10 mouse cellular contexts compared by ENCODE assay signal in the genomic region with DNA sequence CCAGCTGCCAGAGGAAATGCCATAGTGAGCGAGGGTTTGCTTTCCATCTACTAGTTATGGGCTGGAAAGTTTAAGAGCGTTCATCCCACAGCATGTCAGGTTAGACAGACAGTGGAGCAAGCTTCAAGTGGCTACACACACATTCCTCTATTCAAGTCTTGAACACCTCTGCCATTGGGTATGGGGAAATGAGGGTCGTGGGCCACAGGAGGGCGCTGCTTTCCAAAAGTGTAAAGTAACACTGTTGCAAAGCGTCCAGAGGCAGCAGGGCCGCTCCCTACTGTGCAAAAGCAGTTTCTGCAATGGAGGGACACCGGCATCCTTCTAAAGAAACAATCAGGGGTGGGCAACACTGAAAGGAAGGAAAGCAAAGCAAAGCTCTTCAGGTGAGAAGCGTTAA.
DNase-seq lines count a peak whose midpoint lies in the region; ATAC-seq and TF ChIP-seq lines count a peak whose summit lies in the region.
"Had no signal": no experiment of that assay in that cellular context is flagged by ENCODE, and none has a peak within 500 bp of the region (broad histone marks: within the 10 kb centered on the region; RNA-seq: fewer than 3 reads in every experiment).

No protein-coding gene starts in this region.

- no peak overlapping the region for H3K27ac ChIP-seq in liver, embryonic 12.5 days
- H3K27ac ChIP-seq in bone marrow, adult 2 months (ENCODE audit: control insufficient read depth, insufficient read depth, low read depth, low read length, poor library complexity), result no peak overlapping the region
- H3K27ac ChIP-seq in small intestine, adult 2 months (ENCODE audit: insufficient read depth, low read depth, low read length), result no peak overlapping the region
- H3K27ac ChIP-seq: hindbrain, embryonic 15.5 days; macrophage had no signal

- TF ChIP-seq CTCF in bone marrow, adult 2 months (IDR thresholded peaks at IDR 0.05; ENCODE audit: control insufficient read depth, insufficient read depth, low read length), result peak; percentile 31; the same call in 1 of the 2 replicates
- peak; percentile 60; the same call in 1 of the 2 replicates for TF ChIP-seq CTCF in small intestine, adult 2 months (IDR thresholded peaks at IDR 0.05; ENCODE audit: extremely low read depth, insufficient read length, insufficient replicate concordance, low read depth, low read length)

- H3K9me3 ChIP-seq in liver, embryonic 12.5 days (replicated peaks), result no peaks in the 10 kb centered on the region
- H3K9me3 ChIP-seq: hindbrain, embryonic 15.5 days had no signal

- H3K4me1 ChIP-seq in liver, embryonic 12.5 days, result no peaks in the 10 kb centered on the region
- no peaks in the 10 kb centered on the region for H3K4me1 ChIP-seq in bone marrow, adult 2 months (ENCODE audit: control insufficient read depth, insufficient read depth, low read length)
- H3K4me1 ChIP-seq in small intestine, adult 2 months (ENCODE audit: control insufficient read depth, insufficient read depth, insufficient read length, low read length), result peaks cover 19% of the 10 kb centered on the region; the same call in 1 of the 2 replicates
- H3K4me1 ChIP-seq: hindbrain, embryonic 15.5 days had no signal

- no peaks in the 10 kb centered on the region for H3K27me3 ChIP-seq in liver, embryonic 12.5 days (replicated peaks)
- no peaks in the 10 kb centered on the region for H3K27me3 ChIP-seq in small intestine, adult 2 months (ENCODE audit: control insufficient read depth, insufficient read depth, low read length)
- H3K27me3 ChIP-seq: hindbrain, embryonic 15.5 days had no signal

- WGBS in liver, embryonic 12.5 days (ENCODE audit: insufficient replicate concordance), result 72% methylated on average over 8 of the region's 8 CpGs
- 80% methylated on average over 8 of the region's 8 CpGs for WGBS in bone marrow, adult 2 months
- WGBS in small intestine, adult 2 months, result 79% methylated on average over 8 of the region's 8 CpGs

- no peak overlapping the region for H3K4me3 ChIP-seq in liver, embryonic 12.5 days
- H3K4me3 ChIP-seq in bone marrow, adult 2 months (replicated peaks; ENCODE audit: control insufficient read depth, low read depth, low read length), result no peak overlapping the region
- no peak overlapping the region for H3K4me3 ChIP-seq in small intestine, adult 2 months (ENCODE audit: low read depth, low read length)
- H3K4me3 ChIP-seq: hindbrain, embryonic 15.5 days had no signal

- DNase-seq in cerebellum, adult 18-20 months, result peak; percentile 30 to 38
- DNase-seq in cerebellum, adult 9-11 months, result no peak
- peak; percentile 23 for DNase-seq in liver
- no peak for DNase-seq in layer of hippocampus, postnatal 14 days (ENCODE audit: low spot score in 2 of 2)

- H3K4me2 ChIP-seq in liver, embryonic 12.5 days, result no peak overlapping the region
- H3K4me2 ChIP-seq: hindbrain, embryonic 15.5 days had no signal

- no peak for ATAC-seq in liver, embryonic 12.5 days
- no peak for ATAC-seq in monocyte, adult 5-6 weeks (replicated peaks; ENCODE audit: insufficient number of reproducible peaks, low FRiP score, low TSS enrichment, poor library complexity, severe bottlenecking)

- TF ChIP-seq POLR2A in bone marrow, adult 2 months (IDR thresholded peaks at IDR 0.05; ENCODE audit: borderline replicate concordance, control insufficient read depth, low read depth, low read length), result no peak
- TF ChIP-seq POLR2A in small intestine, adult 2 months (IDR thresholded peaks at IDR 0.05; ENCODE audit: low read depth, low read length), result no peak

- peaks cover 56% of the 10 kb centered on the region for H3K36me3 ChIP-seq in liver, embryonic 12.5 days
- H3K36me3 ChIP-seq in small intestine, adult 2 months (ENCODE audit: control insufficient read depth, insufficient read depth, low read length), result peaks cover 10% of the 10 kb centered on the region

- H3K9ac ChIP-seq in liver, embryonic 12.5 days, result no peak overlapping the region
- H3K9ac ChIP-seq: hindbrain, embryonic 15.5 days had no signal

Comparison
In these comparisons a context has a peak if more than half of its experiments do, and no peak if none do; other contexts are left out.
1. DNase-seq: peak in cerebellum, adult 18-20 months (2 of 2) and liver (single experiment); none in cerebellum, adult 9-11 months (single experiment) and layer of hippocampus, postnatal 14 days (0 of 2).